Mouse (Mus musculus): Measurements from ENCODE around the gene Etnk1. TPM values are rescaled to one million over a fixed set of nuclear protein-coding genes. Genes with fewer than 3 reads are reported as not detected.

The Etnk1 gene
- 6.6 TPM for polyA plus RNA-seq (2012; fragmentation: generic; extraction: Trizol)

- peak within 1 kb of the TSS; percentile 52 for H3K4me3 ChIP-seq
- H3K36me3 ChIP-seq (ENCODE audit: control insufficient read depth, insufficient read depth): peaks cover 4% of the 10 kb centered on the region
- TF ChIP-seq CEBPB (IDR thresholded peaks at IDR 0.05; ENCODE audit: insufficient read depth, poor library complexity, severe bottlenecking) (no peak), POLR2AphosphoS2 (IDR thresholded peaks at IDR 0.05; ENCODE audit: insufficient read length, low read depth) (peak; percentile 97), REST (IDR thresholded peaks at IDR 0.05; ENCODE audit: insufficient read depth, insufficient read length) (peak; percentile 32), MYOG (IDR thresholded peaks at IDR 0.05; ENCODE audit: control insufficient read depth in 1 of 3, insufficient read depth in 1 of 3, insufficient read length in 2 of 3, low read depth in 2 of 3) (peak in 1 of 3 experiments; percentile 43), SRF (IDR thresholded peaks at IDR 0.05; ENCODE audit: control insufficient read depth, insufficient read length, low read depth) (no peak), E2F4 (IDR thresholded peaks at IDR 0.05; ENCODE audit: insufficient read depth) (no peak), TCF3 (IDR thresholded peaks at IDR 0.05; ENCODE audit: insufficient read length, low read depth) (no peak), MAX (IDR thresholded peaks at IDR 0.05; ENCODE audit: low read depth) (no peak), USF1 (IDR thresholded peaks at IDR 0.05; ENCODE audit: low read depth) (no peak), TCF12 (IDR thresholded peaks at IDR 0.05; ENCODE audit: insufficient read depth, poor library complexity, severe bottlenecking) (no peak), MYOD1 (IDR thresholded peaks at IDR 0.05; ENCODE audit: control insufficient read depth in 1 of 3, insufficient read length in 2 of 3, low read depth in 2 of 3) (peak in 1 of 3 experiments; percentile 31), POLR2A (IDR thresholded peaks at IDR 0.05; ENCODE audit: insufficient read length, low read depth) (peak; percentile 94)
- H3ac ChIP-seq (ENCODE audit: control insufficient read depth, insufficient read length): peak within 1 kb of the TSS; percentile 88
- H3K79me2 ChIP-seq (ENCODE audit: control insufficient read depth, insufficient read depth): peaks cover 42% of the 10 kb centered on the region
- no peaks in the 10 kb centered on the region for H3K27me3 ChIP-seq (ENCODE audit: control insufficient read depth, insufficient read depth, insufficient read length)
- H3K4me2 ChIP-seq (ENCODE audit: low read depth): peak within 1 kb of the TSS; percentile 94
Measured at GRCm38 (mm10) chr6:143166452-143167357, at the start of gene Etnk1. Etnk1 (plus strand) TSS chr6:143167221.

- H3K27me3 ChIP-seq (ENCODE audit: control insufficient read depth, insufficient read depth, insufficient read length): no peaks in the 10 kb centered on the region
- no peaks in the 10 kb centered on the region for H3K79me2 ChIP-seq (ENCODE audit: control insufficient read depth, insufficient read depth)
- H3K4me2 ChIP-seq (ENCODE audit: low read depth): no peak overlapping the region
- TF ChIP-seq TCF3 (IDR thresholded peaks at IDR 0.05; ENCODE audit: insufficient read length, low read depth) (no peak), POLR2AphosphoS2 (IDR thresholded peaks at IDR 0.05; ENCODE audit: insufficient read length, low read depth) (no peak), MYOG (IDR thresholded peaks at IDR 0.05; ENCODE audit: control insufficient read depth in 1 of 3, insufficient read depth in 1 of 3, insufficient read length in 2 of 3, low read depth in 2 of 3) (no peak), TCF12 (IDR thresholded peaks at IDR 0.05; ENCODE audit: insufficient read depth, poor library complexity, severe bottlenecking) (no peak), MAX (IDR thresholded peaks at IDR 0.05; ENCODE audit: low read depth) (no peak), REST (IDR thresholded peaks at IDR 0.05; ENCODE audit: insufficient read depth, insufficient read length) (no peak), MYOD1 (IDR thresholded peaks at IDR 0.05; ENCODE audit: control insufficient read depth in 1 of 3, insufficient read length in 2 of 3, low read depth in 2 of 3) (no peak), SRF (IDR thresholded peaks at IDR 0.05; ENCODE audit: control insufficient read depth, insufficient read length, low read depth) (no peak), POLR2A (IDR thresholded peaks at IDR 0.05; ENCODE audit: insufficient read length, low read depth) (no peak), CEBPB (IDR thresholded peaks at IDR 0.05; ENCODE audit: insufficient read depth, poor library complexity, severe bottlenecking) (no peak), USF1 (IDR thresholded peaks at IDR 0.05; ENCODE audit: low read depth) (no peak), E2F4 (IDR thresholded peaks at IDR 0.05; ENCODE audit: insufficient read depth) (no peak)
- H3K4me3 ChIP-seq: no peak overlapping the region
- no peaks in the 10 kb centered on the region for H3K36me3 ChIP-seq (ENCODE audit: control insufficient read depth, insufficient read depth)
- no peak overlapping the region for H3ac ChIP-seq (ENCODE audit: control insufficient read depth, insufficient read length)
Measured at GRCm38 (mm10) chr6:143119325-143119724, 47.7 kb upstream of the Etnk1 start.

- Histone ChIP-seq H3K27me3 (ENCODE audit: control insufficient read depth, insufficient read depth, insufficient read length) (no peaks in the 10 kb centered on the region), H3ac (ENCODE audit: control insufficient read depth, insufficient read length) (no peak overlapping the region), H3K36me3 (ENCODE audit: control insufficient read depth, insufficient read depth) (no peaks in the 10 kb centered on the region), H3K4me2 (ENCODE audit: low read depth) (no peak overlapping the region), H3K79me2 (ENCODE audit: control insufficient read depth, insufficient read depth) (no peaks in the 10 kb centered on the region), H3K4me3 (no peak overlapping the region)
- TF ChIP-seq TCF12 (IDR thresholded peaks at IDR 0.05; ENCODE audit: insufficient read depth, poor library complexity, severe bottlenecking) (no peak), MAX (IDR thresholded peaks at IDR 0.05; ENCODE audit: low read depth) (no peak), USF1 (IDR thresholded peaks at IDR 0.05; ENCODE audit: low read depth) (no peak), REST (IDR thresholded peaks at IDR 0.05; ENCODE audit: insufficient read depth, insufficient read length) (no peak), POLR2A (IDR thresholded peaks at IDR 0.05; ENCODE audit: insufficient read length, low read depth) (no peak), SRF (IDR thresholded peaks at IDR 0.05; ENCODE audit: control insufficient read depth, insufficient read length, low read depth) (no peak), TCF3 (IDR thresholded peaks at IDR 0.05; ENCODE audit: insufficient read length, low read depth) (no peak), MYOD1 (IDR thresholded peaks at IDR 0.05; ENCODE audit: control insufficient read depth in 1 of 3, insufficient read length in 2 of 3, low read depth in 2 of 3) (no peak), E2F4 (IDR thresholded peaks at IDR 0.05; ENCODE audit: insufficient read depth) (no peak), POLR2AphosphoS2 (IDR thresholded peaks at IDR 0.05; ENCODE audit: insufficient read length, low read depth) (no peak), MYOG (IDR thresholded peaks at IDR 0.05; ENCODE audit: control insufficient read depth in 1 of 3, insufficient read depth in 1 of 3, insufficient read length in 2 of 3, low read depth in 2 of 3) (no peak), CEBPB (IDR thresholded peaks at IDR 0.05; ENCODE audit: insufficient read depth, poor library complexity, severe bottlenecking) (no peak)
Measured at GRCm38 (mm10) chr6:143125721-143126120, 41.3 kb upstream of the Etnk1 start.

GRCm38 (mm10) chr6:143129466-143129865 is 37.6 kb upstream of the Etnk1 start:
- no peak overlapping the region for H3K4me2 ChIP-seq (ENCODE audit: low read depth)
- H3ac ChIP-seq (ENCODE audit: control insufficient read depth, insufficient read length): no peak overlapping the region
- no peaks in the 10 kb centered on the region for H3K27me3 ChIP-seq (ENCODE audit: control insufficient read depth, insufficient read depth, insufficient read length)
- TF ChIP-seq REST (IDR thresholded peaks at IDR 0.05; ENCODE audit: insufficient read depth, insufficient read length): peak; percentile 90
- TF ChIP-seq MYOD1 (IDR thresholded peaks at IDR 0.05; ENCODE audit: control insufficient read depth in 1 of 3, insufficient read length in 2 of 3, low read depth in 2 of 3): no peak
- no peak overlapping the region for H3K4me3 ChIP-seq
- H3K36me3 ChIP-seq (ENCODE audit: control insufficient read depth, insufficient read depth): no peaks in the 10 kb centered on the region
- no peaks in the 10 kb centered on the region for H3K79me2 ChIP-seq (ENCODE audit: control insufficient read depth, insufficient read depth)
